Mouse (Mus musculus): ENCODE measurements around the gene Gm14569. TPM values are rescaled to one million over a fixed set of nuclear protein-coding genes. Genes with fewer than 3 reads are reported as not detected.

The Gm14569 gene
- total RNA-seq, 4 experiments from 2014 or later = 0.50 to 2.0 (median 1.5) TPM; not detected in 1

Small RNA genes within 50 kb of the gene (microRNA-seq; reads per million reads assigned to microRNA genes)
- 0 reads per million in 2 experiments for gene Gm44485

Other genes with a start within 250 kb of the Gm14569 start
- gene Lonrf3, start 163.5 kb downstream of the Gm14569 start, total RNA-seq (2022) = 10 to 100 TPM; 24.1 to 26.3 (median 25.1) TPM
- not detected for gene Gm6268, start 90.5 kb downstream of the Gm14569 start, total RNA-seq (2022)
- gene Pgrmc1, start 106.4 kb upstream of the Gm14569 start, total RNA-seq (2022) = 100 to 1,000 TPM; 261 to 289 (median 281) TPM
- gene Akap17b, start 153.6 kb upstream of the Gm14569 start, total RNA-seq (2022) = 10 to 100 TPM in 1 of 4 experiments, 1 to 10 TPM in 3; 9.4 to 11.0 (median 9.7) TPM